Mouse (Mus musculus): Measurements from ENCODE around the gene Angpt4.

DNA sequence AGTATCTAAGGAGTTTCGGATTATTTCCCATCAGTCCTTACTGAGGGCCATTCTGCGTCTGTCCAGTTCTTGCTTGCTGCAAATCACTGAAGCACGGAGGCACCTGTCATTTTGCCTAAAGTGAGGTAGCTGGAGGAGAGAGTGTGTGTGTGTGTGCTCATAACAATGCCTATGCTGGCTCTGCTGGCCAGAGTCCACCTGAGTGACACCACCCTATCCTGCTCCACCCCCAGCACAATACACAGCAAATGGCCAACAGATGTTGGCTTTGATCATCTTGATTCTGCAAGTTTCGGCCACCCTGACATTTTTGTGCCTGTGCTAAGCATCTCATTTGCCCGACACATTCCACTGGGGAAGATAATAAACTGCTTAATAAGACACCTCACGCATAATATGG, 67.5 kb downstream of the Angpt4 start:
- no peak for TF ChIP-seq CTCF (IDR thresholded peaks at IDR 0.05; ENCODE audit: borderline replicate concordance, insufficient read depth, low read length)
- no peak for TF ChIP-seq POLR2A (IDR thresholded peaks at IDR 0.05; ENCODE audit: low read depth, low read length)
